Mouse (Mus musculus) neural tube, embryonic 10.5 days (tissue): ENCODE results near the gene Tha1.
A peak's percentile ranks its signal among the peaks of the same experiment; 100 is the strongest.

Experiments used
- DNase-seq: peaks from one replicate; pipeline ENCODE4 v3.0.0-alpha.2; 2017; ENCODE audit warnings: low spot score; ENCODE audit errors: extremely low spot score

Tha1 gene

DNA sequence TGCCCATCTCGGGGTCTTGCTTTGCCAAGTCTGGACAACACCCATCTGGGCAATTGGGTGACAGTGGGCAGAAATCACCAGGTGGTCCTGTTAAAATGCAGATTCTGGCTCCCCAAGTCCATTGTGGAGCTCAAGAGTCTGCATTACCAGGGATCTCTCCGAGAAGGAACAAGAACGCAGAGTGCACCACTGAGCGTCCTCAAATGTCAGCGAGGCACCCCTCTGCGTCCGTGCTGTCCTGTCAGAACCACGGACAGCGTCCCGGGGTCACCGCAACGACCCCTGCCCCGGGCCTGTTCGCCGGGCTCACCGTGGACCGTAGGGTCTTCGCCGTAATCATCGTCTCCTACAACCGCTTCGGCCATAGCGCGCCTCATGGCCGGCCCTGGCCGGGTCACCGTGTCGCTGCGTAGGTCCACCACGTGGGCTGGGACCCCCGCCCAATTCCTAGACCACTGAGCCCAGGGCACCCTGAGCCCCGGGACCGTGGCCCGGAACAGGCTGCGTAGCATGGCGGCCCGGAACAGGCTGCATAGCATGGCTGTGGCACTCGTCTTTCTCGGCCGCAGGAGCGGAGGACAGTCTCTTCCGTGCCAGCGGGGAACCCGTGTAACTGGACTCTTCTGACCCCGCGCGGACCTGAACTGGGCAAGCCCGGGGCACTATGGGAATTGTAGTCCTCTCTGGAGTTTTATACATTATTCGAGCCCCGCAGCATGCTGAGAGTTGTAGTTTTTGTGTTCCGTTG is at the start of gene Tha1:
Gene Tha1, minus strand, starts transcription at position 621 of the 748 bp plus-strand sequence.
- peak; percentile 86 for DNase-seq

DNA sequence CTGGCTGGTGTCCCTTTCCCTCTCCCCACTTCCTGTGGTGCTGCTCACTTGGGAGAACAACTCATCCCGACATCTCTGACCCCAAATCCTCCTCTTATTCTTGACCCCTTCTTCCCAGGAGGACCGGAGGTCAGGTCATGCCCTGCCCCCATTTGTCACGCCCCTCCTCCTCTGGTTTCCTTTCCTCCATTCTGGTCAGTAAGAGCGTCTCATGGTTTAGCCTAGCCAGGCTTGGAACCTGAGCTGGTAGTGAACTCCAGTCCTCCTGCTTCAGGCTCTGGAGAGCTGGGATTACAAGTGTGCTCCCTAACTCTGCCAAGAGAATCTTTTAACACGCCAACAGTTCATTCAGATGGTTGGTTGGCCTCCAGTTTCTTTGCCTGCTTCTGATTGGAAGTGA is 45.9 kb upstream of the Tha1 start:
- DNase-seq = no peak

- no peak for DNase-seq
These were observed 45.3 kb upstream of the Tha1 start for GRCm38 (mm10) chr11:117918541-117918940.

GRCm38 (mm10) chr11:117915837-117916236 is 42.6 kb upstream of the Tha1 start:
- no peak for DNase-seq

DNA sequence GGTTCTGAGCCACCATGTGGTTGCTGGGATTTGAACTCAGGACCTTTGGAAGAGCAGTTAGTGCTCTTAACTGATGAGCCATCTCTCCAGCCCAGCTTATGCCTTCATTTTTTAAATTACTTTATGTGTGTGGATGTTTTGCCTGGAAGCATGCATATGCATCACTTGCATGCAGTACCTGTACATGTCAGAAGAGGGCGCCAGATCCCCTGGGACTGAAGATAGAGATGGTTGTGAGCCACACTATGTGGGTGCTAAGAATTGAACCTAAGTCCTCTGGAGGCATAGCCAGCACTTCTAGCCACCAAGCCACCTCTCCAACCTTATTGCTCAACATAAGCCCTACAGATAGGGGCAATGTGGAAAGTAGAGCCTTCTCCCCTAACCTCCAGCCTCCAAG is 42.1 kb upstream of the Tha1 start:
- no peak for DNase-seq

- no peak for DNase-seq
These were observed 41.2 kb upstream of the Tha1 start for GRCm38 (mm10) chr11:117914531-117914930.

- DNase-seq = peak; percentile 77
These were observed 39.5 kb upstream of the Tha1 start for GRCm38 (mm10) chr11:117912684-117913352.

DNA sequence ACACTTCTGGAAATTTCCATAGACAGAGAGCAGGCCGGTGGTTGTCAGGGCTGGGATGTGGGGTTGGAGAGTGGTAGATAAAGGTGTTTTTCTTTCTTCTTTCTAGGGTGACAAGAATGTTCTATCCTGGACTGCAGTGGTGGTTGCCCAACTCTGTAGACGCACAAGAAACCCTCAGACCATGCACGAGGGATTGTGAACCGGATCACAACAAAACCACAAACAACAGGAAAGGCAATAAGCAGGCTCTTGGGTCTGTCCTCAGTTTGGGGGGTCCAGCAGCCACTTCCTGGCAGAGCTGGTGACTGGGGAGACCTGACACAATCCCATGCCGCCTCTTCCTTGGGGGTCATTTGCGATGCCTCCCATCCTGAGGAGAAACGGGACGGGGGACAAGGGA is 36.1 kb upstream of the Tha1 start:
- no peak for DNase-seq

GRCm38 (mm10) chr11:117904442-117904841 is 31.2 kb upstream of the Tha1 start:
- DNase-seq = no peak

DNA sequence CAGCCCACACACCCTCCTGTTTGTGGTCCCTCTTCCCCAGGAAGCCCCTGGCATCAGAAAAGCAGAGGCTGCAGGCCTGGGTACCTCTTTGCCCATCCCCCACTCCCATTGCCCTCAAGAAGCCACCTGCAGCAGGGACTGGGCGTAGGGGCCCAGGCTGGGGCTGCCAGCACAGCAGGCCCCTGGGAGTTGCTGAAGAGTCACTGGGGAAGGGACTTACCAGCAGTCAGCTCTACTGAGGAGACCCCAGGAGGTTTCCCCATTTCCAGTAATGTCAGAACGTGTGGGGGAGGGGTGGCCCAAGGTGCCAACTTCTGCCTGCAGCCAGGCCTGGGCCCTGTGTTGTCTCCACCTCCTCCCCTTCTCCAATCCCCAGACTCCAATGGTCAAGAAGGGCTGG is 29.0 kb upstream of the Tha1 start:
- DNase-seq = no peak

DNA sequence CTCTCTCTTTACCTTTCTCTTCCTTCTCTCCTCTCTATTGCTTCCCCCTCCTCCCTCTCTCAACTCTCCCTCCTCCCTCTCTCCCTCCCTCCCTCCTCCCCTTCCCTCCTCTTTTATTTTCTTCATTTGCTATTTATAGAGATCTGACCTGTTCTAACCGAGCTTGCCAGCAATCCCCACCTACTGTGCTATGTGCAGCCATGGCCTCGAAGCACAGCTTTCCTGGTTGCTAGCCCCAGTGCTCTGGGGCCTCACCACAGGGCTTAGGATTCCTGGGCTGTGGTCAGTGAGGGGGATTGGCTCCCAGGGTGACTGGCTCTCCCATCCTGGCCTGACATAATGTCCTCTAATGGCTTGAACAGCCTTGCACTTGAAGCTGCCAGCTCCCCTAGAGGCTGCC is 23.3 kb upstream of the Tha1 start:
- no peak for DNase-seq

DNA sequence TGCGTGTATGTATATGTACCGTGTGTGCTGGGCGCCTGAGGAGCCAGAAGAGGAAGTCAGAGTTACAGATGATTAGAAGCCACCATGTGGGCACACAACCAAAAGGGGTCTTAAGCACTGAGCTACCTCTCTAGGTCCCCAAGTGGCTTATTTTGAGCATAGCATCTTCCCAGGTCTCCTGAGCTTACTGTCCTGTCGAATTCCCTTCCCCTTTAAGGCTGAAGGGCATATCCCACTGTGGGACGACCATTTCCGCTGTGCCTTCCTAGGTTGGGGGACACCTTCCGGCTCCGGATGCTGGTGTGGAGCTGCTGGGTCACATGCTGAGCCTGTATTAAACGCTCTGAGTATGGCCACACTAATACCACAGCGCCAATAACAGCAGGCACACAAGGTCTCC is 21.4 kb upstream of the Tha1 start:
- DNase-seq = no peak

- no peak for DNase-seq
These were observed 18.9 kb upstream of the Tha1 start for GRCm38 (mm10) chr11:117892199-117892598.

DNA sequence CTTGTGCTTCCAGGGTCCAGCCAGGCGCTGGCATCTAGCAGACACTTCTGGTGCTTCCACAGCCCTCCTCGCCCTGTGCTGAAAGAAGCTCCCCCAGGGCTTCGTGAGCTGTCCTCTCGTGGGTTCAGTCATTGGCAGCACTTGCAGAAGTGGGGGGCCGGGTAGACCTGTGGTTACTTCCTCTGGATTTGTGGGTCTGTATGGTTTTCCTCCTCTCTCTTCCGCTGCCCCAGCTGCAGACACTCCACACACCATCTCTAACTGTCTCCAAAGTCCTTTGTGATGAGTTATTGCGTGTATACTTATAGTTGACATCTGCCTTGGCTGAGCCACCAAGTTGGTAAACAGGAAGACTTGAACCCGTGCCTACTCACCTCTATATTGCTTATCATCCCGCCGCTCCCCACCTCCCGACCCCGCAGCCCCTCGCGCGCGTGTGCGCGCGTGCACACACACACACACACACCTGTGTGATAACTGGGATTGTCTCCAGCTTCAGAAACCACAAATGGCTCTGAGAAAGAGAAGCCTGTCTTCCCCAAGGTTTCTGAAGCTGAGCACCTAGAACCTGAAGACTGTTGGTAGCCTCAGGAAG is 18.4 kb upstream of the Tha1 start:
- no peak for DNase-seq

DNA sequence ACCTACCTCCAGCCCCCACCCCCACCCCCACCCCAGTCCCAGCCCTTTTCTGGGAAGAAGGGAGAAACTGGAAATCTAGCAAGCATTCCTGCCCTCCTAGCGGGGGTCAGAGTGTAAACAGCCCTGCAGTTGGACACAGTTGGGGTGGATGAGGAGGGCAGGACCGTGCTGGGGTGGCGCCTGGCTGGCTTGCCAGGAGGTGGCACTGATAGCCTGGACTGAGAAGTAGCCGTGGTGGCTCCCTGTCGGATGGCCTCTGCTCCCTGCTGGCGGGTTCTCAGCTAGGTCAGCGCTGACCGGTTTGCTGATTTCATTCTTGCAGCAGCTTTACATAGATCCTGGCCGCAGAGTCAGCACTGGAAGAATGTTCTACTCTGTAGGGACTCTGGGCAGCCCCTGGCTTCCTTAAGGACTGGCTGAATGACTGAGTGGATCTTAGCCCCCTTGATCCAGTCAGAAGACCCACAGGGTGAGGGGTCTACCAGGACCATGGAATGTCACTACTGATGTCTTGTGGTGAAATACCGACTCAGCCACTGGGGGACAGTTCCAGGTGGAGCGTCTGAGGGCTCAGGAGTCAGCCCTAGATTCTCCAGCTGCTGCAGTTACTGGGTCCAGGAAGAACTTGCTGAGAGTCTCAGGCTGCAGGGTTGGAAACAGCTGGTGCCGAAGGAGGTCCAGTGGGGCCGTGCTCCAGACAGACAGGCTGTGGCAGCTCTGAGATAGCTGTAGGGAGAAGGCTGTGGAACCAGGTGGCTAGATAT is 17.4 kb upstream of the Tha1 start:
- DNase-seq = peak; percentile 49

- DNase-seq = peak; percentile 40
These were observed 16.6 kb upstream of the Tha1 start for GRCm38 (mm10) chr11:117889887-117890340.

DNA sequence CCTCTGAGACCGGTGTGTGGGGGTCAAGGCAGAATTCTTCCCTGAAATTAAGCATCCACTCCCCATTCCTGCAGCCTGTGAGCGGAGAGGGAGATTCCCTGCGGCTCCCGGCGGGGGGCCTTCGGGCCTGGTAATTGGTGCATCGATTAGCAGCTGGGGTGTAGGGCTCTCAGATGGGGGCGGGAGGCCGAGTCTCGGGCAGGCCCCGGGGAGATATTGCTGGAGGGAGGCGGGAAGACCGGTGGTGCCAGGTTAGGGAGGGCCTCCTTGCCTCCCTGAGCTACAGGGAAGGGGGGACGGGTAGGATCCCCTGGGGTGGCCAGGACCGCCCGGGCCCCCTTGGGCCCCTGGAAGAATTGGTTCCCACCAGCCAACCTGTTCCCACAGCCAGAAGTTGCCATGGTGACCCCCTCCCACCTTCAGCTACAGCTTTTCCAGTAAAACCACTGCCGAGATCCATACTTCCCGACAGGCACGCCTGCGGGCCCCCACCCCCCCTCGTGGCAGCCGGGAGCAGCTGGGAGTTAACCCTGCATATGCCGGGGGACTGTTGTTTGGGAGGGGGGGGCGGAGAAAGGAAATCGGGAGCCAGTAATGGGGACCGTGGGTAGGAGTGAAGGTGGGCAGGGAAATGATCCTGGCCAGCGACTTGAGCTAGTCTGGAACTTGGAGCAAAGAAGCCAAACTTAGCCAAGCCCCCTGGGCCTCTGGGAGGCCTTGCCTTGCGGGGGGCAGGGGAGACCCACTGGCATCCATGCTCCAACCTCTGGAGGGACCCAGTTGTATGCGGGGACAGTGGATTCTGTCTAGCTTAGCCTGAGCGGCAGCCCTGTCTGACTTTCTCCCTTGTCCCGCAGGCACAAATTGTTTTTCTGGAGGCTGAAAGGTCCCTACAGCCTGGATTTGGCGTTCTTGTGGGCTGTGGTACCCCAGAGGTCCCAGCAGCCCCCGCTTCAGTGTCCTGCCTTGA is 15.9 kb upstream of the Tha1 start:
- DNase-seq = peak; percentile 58

- DNase-seq = no peak
These were observed 15.0 kb upstream of the Tha1 start for GRCm38 (mm10) chr11:117888168-117888852.

DNA sequence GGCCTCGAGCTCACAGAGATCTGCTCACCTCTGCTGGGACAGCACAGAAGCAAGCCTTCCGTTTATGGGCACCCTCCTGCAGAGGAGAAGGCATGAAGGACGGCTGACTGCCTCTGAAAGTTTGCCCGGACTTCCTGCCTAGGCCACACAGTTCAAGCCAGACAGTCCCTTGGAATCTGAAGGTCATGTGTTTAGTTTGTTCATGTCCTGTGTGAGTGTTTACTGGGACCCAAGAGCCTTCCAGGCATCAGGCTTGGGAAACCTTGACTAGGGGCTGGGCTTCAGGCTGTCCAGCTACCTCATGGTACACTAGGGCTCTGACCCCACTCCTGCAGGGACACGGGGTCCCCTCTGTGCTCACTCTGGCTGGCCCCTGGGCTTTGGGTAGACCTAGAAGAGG is 12.7 kb upstream of the Tha1 start:
- no peak for DNase-seq

GRCm38 (mm10) chr11:117882208-117882607 is 8.9 kb upstream of the Tha1 start:
- DNase-seq = no peak
